Mouse (Mus musculus) natural killer cell, adult 2 months (primary cell): ENCODE results near the gene Pou3f3.

Source experiments
- DNase-seq, 2 experiments: peaks; one replicate each; pipeline ENCODE4 v3.0.0; 2022; ENCODE audit warnings: low spot score in 2 of 2

Pou3f3 gene

GRCm38 (mm10) chr1:42710234-42710633, 14.7 kb downstream of the Pou3f3 start:
- DNase-seq: no peak

DNA sequence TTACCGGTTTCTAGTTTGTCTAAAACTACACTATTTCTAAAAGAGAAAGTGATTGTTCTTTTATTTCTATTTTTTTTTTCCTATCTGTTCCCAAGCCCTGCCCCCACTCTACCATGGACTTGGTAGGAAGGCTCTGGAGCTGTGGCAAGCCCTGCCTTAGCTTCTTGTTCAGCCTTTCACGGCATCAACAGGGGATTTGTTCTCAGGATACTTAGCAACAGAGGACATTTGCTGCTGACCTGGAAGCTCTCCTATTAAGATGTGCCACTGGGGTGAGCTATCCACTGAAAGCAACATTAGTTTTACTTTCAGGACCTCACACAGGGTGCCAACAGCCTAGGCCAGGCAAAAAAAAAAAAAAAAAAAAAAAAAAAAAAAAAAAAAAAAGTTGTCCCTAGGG, 15.4 kb downstream of the Pou3f3 start:
- DNase-seq: no peak

DNA sequence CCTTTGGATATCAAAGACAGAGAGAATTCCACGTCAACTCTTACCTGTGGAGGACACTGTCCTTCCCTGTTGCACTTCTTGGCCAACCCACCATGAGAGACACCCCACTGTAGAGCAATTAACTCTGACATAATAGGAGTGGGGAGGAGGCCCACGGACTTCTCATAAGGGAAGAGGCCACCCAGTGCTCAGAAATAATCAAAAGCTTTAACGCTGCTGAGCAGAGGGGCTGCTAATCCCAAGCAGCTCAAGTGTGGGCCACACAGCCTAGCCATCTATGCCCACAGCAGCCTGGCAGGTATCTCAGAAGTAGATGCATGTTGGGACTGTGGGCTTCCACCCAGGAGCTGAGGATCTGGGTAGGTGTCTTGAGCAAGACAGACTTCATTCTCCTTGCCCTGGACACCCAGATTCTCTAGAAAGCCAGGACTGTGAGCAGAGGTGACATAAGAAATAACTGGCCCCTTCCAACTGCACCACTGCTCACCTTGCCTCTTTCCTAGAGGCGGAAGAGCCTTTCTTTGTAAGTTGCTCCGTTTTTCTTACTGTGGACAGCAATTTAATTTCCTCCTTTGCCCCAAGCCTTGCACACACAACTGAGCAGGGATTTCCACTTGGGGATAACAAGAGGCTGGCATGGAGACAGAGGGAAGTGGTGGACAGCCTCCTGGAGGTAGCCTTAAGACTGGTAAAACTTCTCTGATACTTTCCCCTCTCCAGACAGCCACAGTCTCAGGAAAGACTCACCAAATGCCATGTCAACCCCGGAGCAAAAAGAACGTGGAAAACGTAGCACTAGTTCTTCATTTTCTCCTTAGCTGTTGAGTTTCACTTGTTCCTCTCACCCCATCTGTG, 16.1 kb downstream of the Pou3f3 start:
- DNase-seq: no peak

DNA sequence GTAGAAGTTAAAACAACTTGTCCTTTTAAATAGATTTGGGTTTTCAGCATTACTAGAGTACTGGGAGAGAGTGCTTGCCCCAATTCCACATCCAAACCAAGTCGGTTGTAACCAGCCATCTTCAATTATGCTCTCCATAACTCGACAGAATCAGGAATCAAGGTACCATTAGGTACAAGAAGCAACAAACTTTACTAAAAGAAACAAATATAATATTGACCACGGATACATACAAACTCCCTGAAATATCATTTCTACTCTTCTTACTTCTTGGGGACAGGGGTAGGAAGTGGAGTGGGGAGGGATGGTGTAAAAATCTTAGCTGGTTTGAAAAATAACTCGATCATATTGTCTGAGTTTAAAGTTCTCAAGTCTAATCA, 16.7 kb downstream of the Pou3f3 start:
- DNase-seq: no peak

- no peak for DNase-seq
These were observed 17.8 kb downstream of the Pou3f3 start for GRCm38 (mm10) chr1:42713104-42713932.

DNA sequence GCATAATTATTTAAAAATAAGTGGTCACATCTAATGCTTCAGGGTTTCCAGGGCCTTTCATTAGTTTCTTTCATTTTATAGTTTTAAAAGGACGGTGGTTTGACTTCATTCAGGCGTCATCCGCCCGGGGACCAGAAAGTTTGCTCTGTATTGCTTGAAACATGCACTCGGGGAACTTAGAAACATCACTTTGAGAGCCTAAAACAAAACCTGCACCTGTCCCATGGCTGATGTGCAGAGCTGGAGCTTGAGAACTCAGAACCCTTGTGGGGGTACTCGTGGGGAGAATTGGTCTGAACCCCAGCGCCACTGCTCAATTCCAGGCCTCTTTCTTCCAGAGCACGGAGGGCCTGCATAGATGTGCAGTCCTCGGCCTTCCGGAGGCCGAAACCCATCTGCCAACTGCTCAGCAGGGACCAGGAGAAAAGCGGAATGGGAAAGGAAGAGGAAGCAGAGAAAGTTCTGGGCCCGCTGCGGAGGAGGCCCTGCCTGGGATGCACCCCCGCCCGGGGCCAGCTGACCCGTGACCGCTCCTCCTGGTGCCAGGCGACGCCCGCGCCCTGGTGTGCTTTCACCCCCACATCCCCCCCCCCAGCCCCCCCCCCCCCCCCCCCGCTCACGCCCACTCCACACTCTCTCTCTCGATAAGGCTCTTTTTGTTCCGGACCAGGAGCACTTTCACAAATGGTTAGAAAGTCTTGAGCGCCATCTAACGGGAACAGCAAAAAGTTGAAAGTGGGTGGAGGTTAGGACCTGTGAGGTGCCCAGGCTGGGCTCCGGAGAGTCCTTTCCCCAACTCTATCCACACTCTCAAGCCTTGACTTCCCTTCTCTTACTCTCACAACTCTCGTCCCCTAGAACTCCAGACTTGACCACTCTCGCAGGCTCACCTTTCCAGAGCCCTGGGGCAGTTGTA, 18.7 kb downstream of the Pou3f3 start:
- DNase-seq: no peak

GRCm38 (mm10) chr1:42718549-42718948, 23.0 kb downstream of the Pou3f3 start:
- DNase-seq: no peak

DNA sequence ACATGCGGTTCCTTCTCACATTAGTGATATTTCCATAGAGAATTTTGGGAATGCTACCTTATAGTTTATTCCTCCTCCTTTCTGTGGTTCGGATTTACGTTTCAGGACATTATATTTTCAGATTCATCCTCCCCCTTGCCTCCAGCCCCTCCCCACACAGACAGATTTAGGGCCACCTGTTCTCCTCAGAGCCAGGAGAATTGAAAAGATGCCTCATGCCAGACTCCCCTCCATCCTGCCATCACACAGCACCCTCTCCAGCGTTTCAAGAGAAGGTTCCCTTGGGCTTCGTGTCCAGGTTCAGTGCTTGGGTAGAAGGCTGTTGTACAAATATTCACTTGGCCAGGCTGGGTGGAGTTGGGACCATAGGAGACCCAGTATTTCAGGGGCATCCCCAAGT, 25.8 kb downstream of the Pou3f3 start:
- DNase-seq: no peak

- no peak for DNase-seq
These were observed 28.3 kb downstream of the Pou3f3 start for GRCm38 (mm10) chr1:42723769-42724300.

GRCm38 (mm10) chr1:42724881-42725280, 29.3 kb downstream of the Pou3f3 start:
- DNase-seq: no peak

DNA sequence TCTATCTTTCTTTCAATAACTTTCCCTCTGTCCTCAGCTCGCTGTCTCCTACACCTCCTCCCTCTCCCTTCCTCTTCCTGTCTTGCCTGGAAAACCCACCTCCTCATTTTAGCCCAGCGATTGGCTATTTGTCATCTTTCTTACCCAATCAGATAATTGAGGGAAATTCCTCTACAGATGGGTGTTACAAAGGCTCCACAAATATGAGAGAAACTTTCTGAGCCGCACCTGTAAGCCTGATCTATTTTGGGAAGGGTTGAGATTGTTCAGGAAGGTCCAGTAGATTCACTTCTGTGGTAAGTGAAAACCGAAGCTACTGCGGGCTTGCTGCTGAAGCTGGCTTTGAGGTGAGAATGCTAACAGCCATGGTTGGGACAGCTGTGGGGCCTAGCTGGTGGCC, 31.6 kb downstream of the Pou3f3 start:
- no peak for DNase-seq

DNA sequence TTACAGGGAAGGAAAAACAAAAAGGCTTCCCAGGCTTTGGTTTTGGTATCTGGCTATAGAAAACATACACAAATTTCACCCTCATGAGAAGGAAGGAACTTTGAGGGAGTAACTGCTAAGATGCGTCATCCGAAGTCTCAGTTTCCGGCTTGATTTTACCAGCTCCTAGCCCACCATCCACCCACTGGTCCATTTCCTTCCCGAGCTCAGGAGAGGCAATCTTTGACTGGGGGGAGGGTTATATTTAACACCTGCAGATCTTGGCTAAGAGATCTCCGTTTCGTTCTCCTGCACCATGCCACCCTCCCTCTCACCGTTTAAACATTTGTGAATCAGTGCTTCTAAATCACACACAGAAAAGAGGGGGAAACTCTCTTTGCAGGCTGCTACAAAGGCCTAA, 32.1 kb downstream of the Pou3f3 start:
- DNase-seq: no peak

DNA sequence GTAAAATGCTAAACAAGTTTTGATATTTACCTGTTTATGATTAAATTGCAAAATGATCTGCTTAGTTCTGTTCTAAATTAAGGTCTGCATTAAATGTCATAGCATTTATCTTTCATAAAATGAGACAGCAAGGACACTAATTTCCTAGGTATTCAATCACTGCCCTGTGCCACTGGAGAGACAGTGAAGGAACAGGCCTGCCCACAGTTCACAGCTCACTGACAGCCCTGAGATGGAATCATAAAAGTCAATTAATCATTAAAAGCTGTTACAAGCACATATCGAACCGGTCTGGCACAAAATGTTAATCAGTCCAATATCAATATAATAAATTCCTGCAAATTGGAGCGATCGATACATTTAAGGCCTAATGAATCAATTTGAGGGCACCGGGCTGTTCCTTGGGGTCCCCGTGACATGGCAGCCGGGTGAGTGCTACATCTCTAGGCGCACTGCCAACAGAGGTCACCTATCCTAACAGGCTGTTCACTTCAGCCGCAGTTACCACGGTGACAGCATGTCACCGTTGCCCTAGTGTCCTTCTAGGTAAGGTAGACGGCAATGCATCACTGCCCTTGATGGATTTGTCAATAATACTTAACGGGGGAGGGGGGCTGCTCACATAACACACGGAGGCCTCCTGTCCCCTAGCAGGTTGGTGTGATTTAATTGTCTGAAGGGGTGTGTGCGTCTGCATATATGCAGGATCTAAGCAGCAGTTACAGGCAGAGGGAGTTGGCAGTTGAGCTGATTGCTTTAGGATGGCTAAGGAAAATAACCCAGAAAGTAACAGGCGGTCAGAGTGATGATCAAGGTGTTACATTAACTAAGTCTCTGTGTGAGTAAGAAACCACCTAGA, 46.0 kb downstream of the Pou3f3 start:
- DNase-seq: no peak

- DNase-seq: no peak
These were observed 46.6 kb downstream of the Pou3f3 start for GRCm38 (mm10) chr1:42742242-42742560.

DNA sequence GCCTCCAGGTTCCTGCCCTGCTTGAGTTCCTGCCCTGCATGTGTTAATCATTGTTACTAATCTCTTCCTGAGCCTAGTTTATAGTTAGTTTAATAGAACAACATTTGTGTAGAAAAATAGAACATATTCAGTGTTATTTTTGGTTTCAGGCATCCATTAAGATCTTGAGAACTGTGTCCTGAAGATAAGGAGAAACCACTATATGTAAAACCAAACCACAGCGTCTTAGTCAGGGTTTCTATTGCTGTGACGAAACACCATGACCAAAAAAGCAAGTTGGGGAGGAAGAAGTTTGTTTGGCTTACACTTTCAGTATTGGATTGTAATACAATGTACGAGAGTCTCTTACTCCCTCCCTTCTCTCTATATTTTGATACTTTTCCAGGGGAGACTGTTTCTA, 49.5 kb downstream of the Pou3f3 start:
- DNase-seq: no peak

DNA sequence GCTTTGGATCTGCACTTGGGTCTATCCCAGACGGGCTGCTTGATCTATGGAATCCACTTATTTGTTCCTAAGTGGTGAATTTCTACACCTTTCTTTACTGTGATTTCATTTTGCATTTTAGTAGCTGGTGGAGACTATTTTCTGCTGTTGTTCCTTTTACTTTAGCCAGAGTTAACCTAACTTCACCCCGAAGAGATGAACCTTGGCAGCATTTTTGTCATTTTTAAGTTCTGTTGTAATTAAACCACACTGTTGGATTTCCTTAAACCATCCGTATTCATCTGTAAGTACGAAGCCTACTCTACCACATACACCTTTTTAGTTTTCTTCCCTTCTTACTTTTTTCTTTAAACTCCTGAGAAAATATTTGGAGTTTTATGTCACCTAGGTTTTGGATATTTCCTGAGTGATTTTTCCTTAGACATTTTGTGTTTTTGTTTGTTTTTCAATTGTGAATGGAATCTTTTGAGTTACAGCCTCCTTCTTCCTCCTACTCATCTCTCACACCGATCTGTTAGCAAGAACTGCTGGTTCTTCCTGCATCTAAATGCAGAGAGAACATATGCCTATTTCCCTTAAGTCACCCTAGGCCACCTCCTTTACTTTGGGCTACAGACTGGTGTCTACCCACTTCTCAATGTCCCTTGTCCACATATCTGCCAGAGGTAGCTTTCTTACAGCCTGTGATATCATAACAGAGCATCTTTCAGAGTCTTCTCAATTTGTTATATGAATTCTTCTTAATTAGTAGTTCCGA, 54.1 kb downstream of the Pou3f3 start:
- no peak for DNase-seq
